8 mouse cellular contexts compared by ENCODE assay signal in genomic region chr11:94175694-94176093, GRCm38 (mm10). TPM values are rescaled to one million over a fixed set of nuclear protein-coding genes. Genes with fewer than 3 reads are reported as not detected.
DNase-seq lines count a peak whose midpoint lies in the region; ATAC-seq lines count a peak whose summit lies in the region.

No protein-coding gene starts in this region.

- H3K9me3 ChIP-seq in heart, embryonic 14.5 days (ENCODE audit: control insufficient read depth, low read length), result no peaks in the 10 kb centered on the region
- H3K9me3 ChIP-seq in kidney, embryonic 14.5 days (ENCODE audit: control insufficient read depth, low read length), result no peaks in the 10 kb centered on the region

- no peak overlapping the region for H3K4me2 ChIP-seq in heart, embryonic 14.5 days (ENCODE audit: low read length)
- H3K4me2 ChIP-seq in kidney, embryonic 14.5 days (replicated peaks; ENCODE audit: low read depth, low read length), result no peak overlapping the region

- H3K27ac ChIP-seq in heart, embryonic 14.5 days (replicated peaks in 1 of 2; ENCODE audit: control insufficient read depth in 1 of 2, insufficient read depth in 1 of 2, low read depth in 2 of 2, low read length in 2 of 2), result peak overlapping the region in 1 of 2 experiments; percentile 71; a peak in 3 of 4 replicates
- no peak overlapping the region for H3K27ac ChIP-seq in kidney, embryonic 14.5 days (ENCODE audit: low read depth, low read length)

- H3K9ac ChIP-seq in heart, embryonic 14.5 days (ENCODE audit: low read length), result peak overlapping the region; percentile 46
- H3K9ac ChIP-seq in kidney, embryonic 14.5 days (ENCODE audit: low read depth, low read length), result no peak overlapping the region

- no peaks in the 10 kb centered on the region for H3K36me3 ChIP-seq in heart, embryonic 14.5 days (ENCODE audit: control insufficient read depth, insufficient read depth, low read length)
- no peaks in the 10 kb centered on the region for H3K36me3 ChIP-seq in kidney, embryonic 14.5 days (ENCODE audit: control insufficient read depth, insufficient read depth, low read length)

- peaks cover 17 to 31% of the 10 kb centered on the region in 2 experiments for H3K4me1 ChIP-seq in heart, embryonic 14.5 days (ENCODE audit: control insufficient read depth in 2 of 2, insufficient read depth in 2 of 2, low read length in 2 of 2)
- H3K4me1 ChIP-seq in kidney, embryonic 14.5 days (ENCODE audit: control insufficient read depth, insufficient read depth, low read length), result peaks cover 5% of the 10 kb centered on the region; the same call in 1 of the 2 replicates

- H3K4me3 ChIP-seq in heart, embryonic 14.5 days (ENCODE audit: control insufficient read depth in 1 of 2, insufficient read depth in 1 of 2, low read depth in 1 of 2, low read length in 2 of 2), result no peak overlapping the region
- H3K4me3 ChIP-seq in kidney, embryonic 14.5 days (ENCODE audit: low read length), result no peak overlapping the region

- intact Hi-C loops in heart, postnatal 36 days (cut with DNase I), result no loop called here

- no peak for DNase-seq in heart, postnatal 36 days
- DNase-seq in adrenal gland, postnatal 14 days, result peak; percentile 76
- DNase-seq in lung, postnatal 36 days, result peak; percentile 56
- DNase-seq in right cerebral cortex, postnatal 14 days, result no peak
- DNase-seq in T-cell, adult 2 months (ENCODE audit: low spot score), result no peak
- no peak for DNase-seq in right cerebral cortex, postnatal 25 days

- WGBS in heart, embryonic 14.5 days, result 28% methylated on average over 8 of the region's 8 CpGs
- WGBS in kidney, embryonic 14.5 days, result 50% methylated on average over 8 of the region's 8 CpGs

- H3K27me3 ChIP-seq in heart, embryonic 14.5 days (ENCODE audit: control insufficient read depth, insufficient read depth, low read length), result no peaks in the 10 kb centered on the region
- H3K27me3 ChIP-seq in kidney, embryonic 14.5 days (ENCODE audit: control insufficient read depth, insufficient read depth, low read length), result no peaks in the 10 kb centered on the region

- peak; percentile 40; the same call in 1 of the 2 replicates for ATAC-seq in heart, embryonic 14.5 days (ENCODE audit: insufficient number of reproducible peaks, insufficient read depth, low FRiP score, low read depth)
- peak; percentile 11; the same call in 1 of the 2 replicates for ATAC-seq in kidney, embryonic 14.5 days (ENCODE audit: low FRiP score, low TSS enrichment)

RNA-seq across cellular contexts. Expression of gene Tob1, which starts 35.6 kb away (rescaled TPM):
- polyA plus RNA-seq in heart, embryonic 14.5 days (2014; fragmentation: Nextera tagmentation; extraction: Ambion mirVana), result 38.2 and 40.9 TPM in 2 replicates
- 10 to 100 TPM; 53.0 to 55.2 TPM for total RNA-seq in heart, postnatal 36 days (2021)
- total RNA-seq in adrenal gland, postnatal 14 days (2021), result 158 and 199 TPM in 2 replicates
- polyA plus RNA-seq in kidney, embryonic 14.5 days (2014; fragmentation: Nextera tagmentation; extraction: Ambion mirVana), result 27.2 and 36.6 TPM in 2 replicates

Comparison
In these comparisons a context has a peak if more than half of its experiments do, and no peak if none do; other contexts are left out.
1. DNase-seq: peak in adrenal gland, postnatal 14 days (single experiment) and lung, postnatal 36 days (single experiment); none in heart, postnatal 36 days (0 of 2), right cerebral cortex, postnatal 14 days (single experiment), T-cell, adult 2 months (single experiment) and right cerebral cortex, postnatal 25 days (single experiment).